Mouse (Mus musculus) cerebellum, adult 2 months (tissue): ENCODE data around the gene Nudt4. TPM values are rescaled to one million over a fixed set of nuclear protein-coding genes. Genes with fewer than 3 reads are reported as not detected.

Source experiments
- DNase-seq, 2 experiments: peaks; one replicate each; pipeline ENCODE4 v3.0.0; 2021
- H3K27ac ChIP-seq: fragments of 200-500 bp; 2 replicates; pipeline ENCODE4 v1.5.1; 2012; ENCODE audit warnings: low read length, control low read depth, inconsistent platforms; ENCODE audit not compliant: insufficient read depth
- H3K27me3 ChIP-seq: fragments of 200-500 bp; 2 replicates; pipeline ENCODE4 v1.6.1; 2012; ENCODE audit warnings: inconsistent platforms, mild to moderate bottlenecking, low read length, moderate library complexity; ENCODE audit not compliant: control insufficient read depth, insufficient read depth
- H3K4me1 ChIP-seq: fragments of 200-500 bp; 2 replicates; pipeline ENCODE4 v1.6.1; 2011; ENCODE audit warnings: low read length; ENCODE audit not compliant: control insufficient read depth, insufficient read depth
- H3K4me3 ChIP-seq: fragments of 200-500 bp; replicated peaks from 2 replicates; pipeline ENCODE3; 2011; ENCODE audit warnings: mild to moderate bottlenecking, low read depth, low read length, control low read depth; ENCODE audit not compliant: insufficient read depth
- CTCF ChIP-seq: fragments of 200-500 bp; IDR thresholded peaks from 2 replicates; pipeline ENCODE4 v1.5.1; 2011; ENCODE audit warnings: low read depth, mild to moderate bottlenecking, control low read depth, low read length, moderate library complexity, borderline replicate concordance; ENCODE audit not compliant: insufficient read depth
- POLR2A ChIP-seq: fragments of 200-500 bp; IDR thresholded peaks from 2 replicates; pipeline ENCODE4 v1.6.1; 2011; ENCODE audit warnings: low read length, control low read depth, borderline replicate concordance; ENCODE audit not compliant: insufficient read depth
- WGBS: fragments of 180-500 bp; shearing (Covaris S2); methylation state at CpG from one replicate; pipeline ENCODE4 v1.1.7; 2018; 5-methylcytosine and 5-hydroxymethylcytosine counted together
- polyA plus RNA-seq: library from polyadenylated mRNA; depleted of rRNA; stranded (reverse); fragments of >200 nt; gene quantifications from 2 replicates; pipeline ENCODE4 v1.2.3, GENCODE M21; 2012

The Nudt4 gene
- polyA plus RNA-seq, 1 experiment: 102 TPM

DNA sequence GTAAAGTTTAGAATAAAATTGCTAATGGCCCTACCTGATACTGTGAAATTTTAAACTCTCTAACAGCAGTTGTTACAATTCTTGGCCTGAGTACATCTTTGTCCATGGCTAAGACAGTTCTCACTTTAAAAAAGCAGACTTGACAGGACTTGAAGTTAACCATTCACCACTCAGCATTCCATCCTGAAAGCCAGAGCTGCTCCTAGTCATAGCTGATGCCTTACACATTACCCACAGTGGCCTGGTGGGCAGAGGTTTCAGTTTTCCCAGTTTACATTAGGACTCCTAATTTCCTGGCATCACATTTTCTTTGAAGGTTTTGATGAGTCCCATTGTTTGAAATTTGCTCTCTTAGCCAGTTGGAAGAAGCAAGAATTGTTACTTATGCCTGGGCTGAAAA is 19.9 kb downstream of the Nudt4 start:
- Histone ChIP-seq H3K4me1 (peaks cover 12% of the 10 kb centered on the region), H3K27ac (no peak overlapping the region), H3K27me3 (no peaks in the 10 kb centered on the region), H3K4me3 (no peak overlapping the region)
- no peak for DNase-seq
- no peak for TF ChIP-seq POLR2A
- no peak for TF ChIP-seq CTCF

DNA sequence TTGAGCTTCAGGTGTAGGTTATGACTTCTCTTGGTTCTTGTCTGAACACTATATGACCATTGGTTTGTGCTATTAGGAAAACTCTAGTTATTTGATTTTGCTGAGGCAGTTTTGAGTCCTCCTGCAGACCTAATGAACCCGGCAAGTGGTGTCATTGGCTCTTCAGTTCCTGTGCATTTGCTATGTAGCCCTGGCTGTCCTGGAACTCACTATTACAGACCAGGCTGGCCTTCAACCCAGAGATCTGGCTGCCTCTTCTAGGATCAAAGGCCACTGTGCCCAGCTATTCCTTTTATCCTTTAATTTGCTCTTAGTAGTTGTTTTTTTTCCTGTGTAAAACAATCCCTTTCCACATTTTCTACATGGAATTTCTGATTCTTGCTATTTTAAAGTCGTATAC is 20.6 kb downstream of the Nudt4 start:
- peaks cover 12% of the 10 kb centered on the region for H3K4me1 ChIP-seq
- H3K27ac ChIP-seq: no peak overlapping the region
- no peak for DNase-seq
- no peak overlapping the region for H3K4me3 ChIP-seq
- TF ChIP-seq CTCF (no peak), POLR2A (no peak)
- H3K27me3 ChIP-seq: no peaks in the 10 kb centered on the region
- 92% methylated on average over 2 of the region's 2 CpGs for WGBS

GRCm38 (mm10) chr10:95542916-95543315 is 21.0 kb downstream of the Nudt4 start:
- DNase-seq: no peak
- H3K27me3 ChIP-seq: no peaks in the 10 kb centered on the region
- H3K27ac ChIP-seq: no peak overlapping the region
- TF ChIP-seq CTCF: no peak
- TF ChIP-seq POLR2A: no peak
- H3K4me1 ChIP-seq: peaks cover 12% of the 10 kb centered on the region
- WGBS: 94% methylated on average over 4 of the region's 4 CpGs
- no peak overlapping the region for H3K4me3 ChIP-seq

DNA sequence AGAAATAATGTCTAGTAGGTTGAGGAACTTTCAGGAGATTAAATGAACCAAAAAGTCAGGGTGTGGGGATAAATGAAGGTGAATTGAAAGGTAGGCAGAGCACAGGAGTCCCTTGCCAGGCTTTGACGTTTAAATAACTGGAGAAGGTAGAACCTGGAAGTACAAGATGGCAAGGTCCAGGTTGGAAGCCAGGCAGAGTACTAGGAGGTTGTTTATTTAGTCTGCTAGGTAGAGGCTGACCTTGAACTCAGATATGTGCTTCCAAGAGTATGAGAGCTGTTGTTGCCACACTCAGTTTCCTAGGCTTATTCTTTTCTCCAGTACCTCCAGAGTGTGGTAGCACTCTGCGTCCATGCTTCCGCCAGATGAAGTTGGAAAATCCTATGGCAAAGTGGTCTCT is 24.1 kb downstream of the Nudt4 start:
- DNase-seq: no peak
- no peaks in the 10 kb centered on the region for H3K27me3 ChIP-seq
- no peak overlapping the region for H3K4me3 ChIP-seq
- TF ChIP-seq POLR2A: no peak
- TF ChIP-seq CTCF: no peak
- H3K4me1 ChIP-seq: peaks cover 9% of the 10 kb centered on the region
- H3K27ac ChIP-seq: no peak overlapping the region
- WGBS: 74% methylated on average over 3 of the region's 3 CpGs

GRCm38 (mm10) chr10:95539260-95539659 is 24.7 kb downstream of the Nudt4 start:
- WGBS: 15% methylated on average over 3 of the region's 3 CpGs
- Histone ChIP-seq H3K4me3 (no peak overlapping the region), H3K27ac (no peak overlapping the region), H3K4me1 (peaks cover 6% of the 10 kb centered on the region), H3K27me3 (no peaks in the 10 kb centered on the region)
- DNase-seq: no peak
- TF ChIP-seq CTCF (no peak), POLR2A (no peak)

- Histone ChIP-seq H3K27ac (no peak overlapping the region), H3K4me3 (no peak overlapping the region), H3K4me1 (peaks cover 5% of the 10 kb centered on the region), H3K27me3 (no peaks in the 10 kb centered on the region)
- WGBS: 91% methylated on average over 6 of the region's 6 CpGs
- TF ChIP-seq CTCF: no peak
- TF ChIP-seq POLR2A: no peak
- DNase-seq: no peak
These were observed 27.8 kb downstream of the Nudt4 start for GRCm38 (mm10) chr10:95536222-95536541.

- TF ChIP-seq CTCF (no peak), POLR2A (no peak)
- Histone ChIP-seq H3K27ac (no peak overlapping the region), H3K4me1 (peaks cover 5% of the 10 kb centered on the region), H3K27me3 (no peaks in the 10 kb centered on the region), H3K4me3 (no peak overlapping the region)
- WGBS: 85% methylated on average over 8 of the region's 8 CpGs
- DNase-seq: no peak
These were observed 28.3 kb downstream of the Nudt4 start for GRCm38 (mm10) chr10:95535399-95536221.

GRCm38 (mm10) chr10:95533382-95533781 is 30.6 kb downstream of the Nudt4 start:
- WGBS: 23% methylated on average over 7 of the region's 7 CpGs
- Histone ChIP-seq H3K27ac (no peak overlapping the region), H3K27me3 (no peaks in the 10 kb centered on the region), H3K4me1 (peaks cover 3% of the 10 kb centered on the region; the same call in 1 of the 2 replicates), H3K4me3 (no peak overlapping the region)
- TF ChIP-seq POLR2A: no peak
- no peak for TF ChIP-seq CTCF
- DNase-seq: no peak
